Mouse (Mus musculus): Measurements from ENCODE around the gene Sh2d1b2.
"Not testable (repeated sequence)": the region's sequence is repeated elsewhere in the genome, so short reads cannot be mapped to it uniquely, and the experiment has no call there.

Sh2d1b2 gene

DNA sequence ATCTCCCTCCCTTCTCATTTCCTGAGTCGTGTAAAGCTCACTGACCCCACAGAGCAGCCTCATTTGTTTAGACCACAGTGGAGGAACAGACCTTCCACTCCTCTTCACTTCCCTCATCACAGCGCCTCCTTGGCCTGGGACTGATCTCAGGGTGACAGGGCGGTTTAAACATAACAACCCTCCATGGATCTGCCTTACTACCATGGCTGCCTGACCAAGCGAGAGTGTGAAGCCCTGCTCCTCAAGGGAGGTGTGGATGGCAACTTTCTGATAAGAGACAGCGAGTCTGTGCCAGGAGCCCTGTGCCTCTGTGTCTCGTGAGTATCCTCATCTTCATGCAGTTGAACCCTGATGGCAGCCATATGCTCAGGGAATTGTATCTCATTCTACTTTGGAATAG, at the start of gene Sh2d1b2:
Sh2d1b2 (plus strand) TSS at position 62 of the 400 bp plus-strand sequence.
- not testable (repeated sequence) for DNase-seq (ENCODE audit: low read depth)

DNA sequence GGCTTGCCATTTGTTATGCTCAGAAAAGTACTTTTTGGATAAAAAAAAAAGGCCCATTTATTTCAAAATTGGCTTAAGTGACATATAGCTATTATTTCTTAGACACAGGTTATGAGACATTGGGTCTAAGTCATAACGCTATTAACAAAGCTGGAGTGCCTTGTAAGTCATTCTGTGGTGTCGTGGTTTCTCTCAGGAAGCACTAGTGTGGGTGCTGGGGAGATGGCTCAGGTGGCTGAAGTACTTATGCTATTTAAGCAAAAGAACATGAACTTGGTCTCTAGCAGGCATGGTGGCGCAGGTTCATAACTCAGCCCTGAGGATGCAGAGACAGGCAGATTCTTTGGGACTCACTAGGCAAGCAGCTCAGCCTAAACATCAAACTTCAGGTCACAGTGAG, 47.4 kb upstream of the Sh2d1b2 start:
- DNase-seq (ENCODE audit: low read depth): no peak

GRCm38 (mm10) chr1:170186531-170186930, 46.0 kb upstream of the Sh2d1b2 start:
- no peak for DNase-seq (ENCODE audit: low read depth)

GRCm38 (mm10) chr1:170188601-170189000, 43.9 kb upstream of the Sh2d1b2 start:
- DNase-seq (ENCODE audit: low read depth): peak; percentile 93

GRCm38 (mm10) chr1:170190225-170190624, 42.3 kb upstream of the Sh2d1b2 start:
- no peak for DNase-seq (ENCODE audit: low read depth)

DNA sequence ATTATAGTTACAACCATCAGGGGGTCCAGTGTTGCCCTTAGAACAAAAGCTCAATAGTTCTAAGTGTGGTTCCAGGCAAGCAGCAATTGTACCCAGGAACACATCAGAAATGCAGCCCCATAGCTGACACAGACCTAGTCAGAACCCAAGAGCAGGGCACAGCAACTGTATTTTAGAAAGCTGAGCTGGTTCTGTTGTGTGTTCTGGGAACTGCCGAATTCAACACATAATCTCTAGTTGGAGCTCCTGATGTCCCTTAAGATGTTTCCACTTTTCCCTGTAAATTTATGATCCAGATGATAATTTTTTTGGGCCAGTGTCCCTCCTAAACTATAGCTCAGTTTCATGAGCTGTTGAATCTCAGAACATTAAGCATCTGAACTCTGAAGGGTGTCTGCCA, 40.6 kb upstream of the Sh2d1b2 start:
- DNase-seq (ENCODE audit: low read depth): no peak

DNA sequence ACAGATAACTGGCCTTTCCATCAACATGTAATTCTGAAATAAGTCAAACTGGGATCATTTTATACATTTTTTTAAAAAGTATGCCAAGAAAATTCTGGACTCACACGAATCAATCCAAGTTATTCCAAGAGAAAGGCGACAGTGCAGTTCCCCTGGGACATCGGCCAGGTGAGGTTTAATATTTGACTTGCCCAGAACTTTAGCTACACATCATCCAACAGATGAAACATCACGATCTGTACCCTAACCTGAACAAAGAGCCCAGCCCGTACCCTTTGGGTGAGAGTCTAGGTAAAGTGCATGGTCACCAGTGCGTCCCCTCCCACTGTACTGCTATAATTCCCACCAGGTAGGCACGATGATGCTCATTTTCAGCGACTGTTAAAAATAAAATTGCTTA, 36.3 kb upstream of the Sh2d1b2 start:
- DNase-seq (ENCODE audit: low read depth): no peak

DNA sequence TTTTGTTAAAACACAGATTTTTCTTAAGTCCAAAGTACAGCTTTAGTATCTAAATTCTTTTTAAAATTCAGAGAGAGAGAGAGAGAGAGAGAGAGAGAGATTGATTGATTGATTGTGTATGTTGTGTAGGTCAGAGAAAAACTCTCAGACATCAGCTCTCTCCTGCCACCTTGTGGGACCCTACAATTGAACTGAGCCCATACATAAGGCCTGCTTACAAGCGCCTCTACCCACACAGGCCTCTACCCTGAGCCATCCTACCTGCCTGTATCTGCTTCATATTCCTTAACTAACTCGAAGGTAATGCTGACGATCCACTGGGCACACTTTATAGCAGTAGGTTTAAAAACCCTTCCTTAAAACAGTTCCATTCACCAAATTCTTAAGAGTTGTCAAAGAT, 32.2 kb upstream of the Sh2d1b2 start:
- peak; percentile 77 for DNase-seq (ENCODE audit: low read depth)

GRCm38 (mm10) chr1:170206395-170206794, 26.2 kb upstream of the Sh2d1b2 start:
- DNase-seq (ENCODE audit: low read depth): no peak

DNA sequence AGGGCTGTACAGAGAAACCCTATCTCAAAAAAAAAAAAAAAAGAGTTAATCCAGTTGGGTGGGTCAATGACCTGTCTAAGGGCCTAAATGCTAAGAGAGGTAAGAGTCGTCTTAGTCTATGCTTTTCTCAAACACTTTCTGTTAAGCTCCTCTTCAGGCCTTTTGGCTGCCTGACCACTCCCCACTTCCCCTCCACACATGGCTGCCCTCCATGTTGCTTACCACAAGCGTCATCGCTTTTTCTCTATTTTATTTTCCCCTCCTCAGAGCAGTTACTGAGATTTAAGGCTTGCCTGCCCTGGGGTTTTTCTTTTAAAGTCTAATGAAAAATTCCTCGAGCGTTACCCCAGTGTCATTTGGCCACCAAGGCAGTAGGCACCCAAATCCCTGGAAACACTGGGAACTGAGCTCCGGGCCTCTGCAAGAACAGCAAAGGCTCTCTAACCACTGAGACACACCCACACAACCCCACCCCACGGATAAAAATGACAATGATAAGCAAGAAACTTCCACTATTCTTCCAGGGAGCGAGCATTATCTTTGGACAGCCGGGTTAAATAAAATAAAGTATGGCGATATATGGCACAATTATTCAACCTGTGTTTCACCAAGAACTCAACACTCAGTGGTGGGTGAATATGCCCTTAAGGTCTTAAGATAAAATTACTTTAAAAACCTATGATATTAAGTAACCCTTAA, 19.2 kb upstream of the Sh2d1b2 start:
- no peak for DNase-seq (ENCODE audit: low read depth)

DNA sequence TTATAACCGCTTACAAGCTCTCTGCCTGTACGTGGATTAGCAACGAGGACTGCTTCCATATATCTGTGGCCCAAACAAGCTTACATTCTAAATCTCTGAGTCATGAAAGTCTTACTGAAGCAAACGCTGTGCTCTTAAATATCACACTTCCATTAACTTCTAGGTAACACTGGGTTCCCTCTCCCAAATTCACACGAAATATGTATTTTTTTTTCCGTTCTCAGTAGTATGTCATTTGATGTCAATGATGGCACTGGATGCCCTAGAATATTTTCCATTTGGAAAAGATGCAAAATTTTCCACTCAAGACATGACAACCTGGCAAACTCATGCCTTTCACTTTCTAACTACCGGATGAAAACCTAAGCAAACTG, 18.2 kb upstream of the Sh2d1b2 start:
- peak; percentile 40 for DNase-seq (ENCODE audit: low read depth)

DNA sequence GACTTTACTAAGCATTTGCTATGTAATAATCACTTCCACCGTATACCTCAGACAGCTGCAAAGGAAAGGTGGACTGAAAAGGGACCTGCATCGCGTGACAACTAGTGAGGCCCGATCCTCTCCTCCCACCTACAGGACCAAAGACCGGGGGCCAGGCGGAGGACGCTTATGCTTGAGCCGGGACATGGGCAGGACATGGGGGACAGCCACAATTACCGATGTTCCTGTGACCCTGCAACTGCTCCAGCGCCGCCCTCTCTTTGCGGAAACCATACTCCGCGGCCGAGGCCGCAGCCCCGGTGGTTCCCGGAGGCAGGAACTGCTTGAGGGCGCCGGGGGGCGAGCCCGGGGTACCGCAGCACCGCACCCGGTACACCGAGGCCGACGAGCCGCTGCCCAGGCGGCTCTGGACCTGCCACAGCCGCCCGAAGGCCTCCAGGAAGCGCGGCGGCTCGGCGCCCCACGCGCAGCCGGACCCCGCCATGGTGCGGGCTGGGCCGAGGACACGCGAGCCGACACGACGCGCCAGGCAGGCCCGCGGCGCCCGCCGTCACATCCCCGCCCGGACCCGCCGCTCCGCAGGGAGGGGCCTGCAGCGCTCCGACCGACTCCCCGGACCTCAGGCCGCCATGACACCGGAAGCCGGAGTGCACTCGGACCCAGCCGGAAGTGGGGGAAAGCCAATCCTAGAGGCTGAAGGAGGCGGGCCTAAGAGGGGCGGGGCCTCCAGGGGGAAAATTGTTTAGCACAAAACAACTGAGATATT, 17.6 kb upstream of the Sh2d1b2 start, which contains the start of gene Uhmk1:
Uhmk1 (minus strand) TSS at position 641 of the 766 bp plus-strand sequence.
- DNase-seq (ENCODE audit: low read depth): peak; percentile 88

- no peak for DNase-seq (ENCODE audit: low read depth)
Measured at GRCm38 (mm10) chr1:170215590-170215989, 17.0 kb upstream of the Sh2d1b2 start.

DNA sequence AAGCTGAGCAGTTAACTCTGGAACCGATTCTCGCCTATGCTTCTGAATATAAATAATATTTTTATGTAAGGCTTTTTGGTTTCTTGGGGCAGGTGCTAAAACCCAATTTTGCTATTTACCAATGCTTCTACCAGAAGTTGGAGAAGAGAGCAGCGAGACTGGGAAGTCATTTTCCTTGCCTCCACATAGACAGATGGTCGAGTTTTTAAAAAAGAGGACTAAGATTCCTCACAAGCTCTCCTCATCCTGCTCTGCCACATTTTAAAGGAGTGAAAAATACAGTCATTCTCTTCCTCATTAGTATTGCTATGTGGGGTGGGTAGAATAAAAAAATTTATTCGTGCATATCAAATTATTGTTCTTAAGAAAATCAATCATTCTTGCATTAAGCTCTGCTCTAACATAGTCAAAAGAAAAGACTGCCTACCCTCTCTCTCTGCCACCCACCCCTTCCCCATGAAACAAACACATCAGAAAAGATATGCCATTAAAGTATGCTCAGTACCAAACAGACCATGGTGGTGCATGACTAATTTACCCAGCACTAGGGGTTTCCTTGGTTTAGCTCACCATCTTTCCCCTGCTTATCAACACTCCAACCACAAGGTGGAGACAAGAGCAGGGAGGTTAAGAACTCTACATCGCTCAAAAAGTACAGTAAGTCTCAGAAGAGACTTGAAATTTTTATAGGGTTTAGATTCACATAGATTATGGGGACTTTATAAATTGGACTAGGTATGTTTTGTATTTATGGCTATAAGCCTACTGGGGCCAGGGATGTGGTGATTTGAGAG, 14.3 kb upstream of the Sh2d1b2 start:
- peak; percentile 64 for DNase-seq (ENCODE audit: low read depth)

DNA sequence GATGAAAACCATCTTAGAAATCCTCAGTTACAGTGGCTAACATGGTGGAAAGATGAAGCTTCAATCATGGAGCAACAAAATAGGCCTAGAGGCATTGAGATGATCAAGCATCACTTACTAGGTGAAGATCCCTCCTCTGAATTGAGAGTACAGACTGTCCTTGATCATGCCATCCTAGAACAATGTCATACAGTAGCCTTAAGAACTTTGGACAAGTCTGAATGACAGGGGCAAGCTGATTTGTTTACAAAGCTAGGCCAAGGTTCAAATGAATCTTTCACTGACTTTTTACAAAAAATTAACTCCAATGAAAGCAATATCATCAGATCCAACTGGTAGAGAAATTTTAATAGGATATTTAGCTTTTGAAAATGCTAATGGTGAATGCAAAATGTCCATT, 12.2 kb upstream of the Sh2d1b2 start:
- DNase-seq (ENCODE audit: low read depth): no peak

- no peak for DNase-seq (ENCODE audit: low read depth)
Measured at GRCm38 (mm10) chr1:170223276-170223675, 9.3 kb upstream of the Sh2d1b2 start.

- no peak for DNase-seq (ENCODE audit: low read depth)
Measured at GRCm38 (mm10) chr1:170245016-170245415, 12.5 kb downstream of the Sh2d1b2 start.

DNA sequence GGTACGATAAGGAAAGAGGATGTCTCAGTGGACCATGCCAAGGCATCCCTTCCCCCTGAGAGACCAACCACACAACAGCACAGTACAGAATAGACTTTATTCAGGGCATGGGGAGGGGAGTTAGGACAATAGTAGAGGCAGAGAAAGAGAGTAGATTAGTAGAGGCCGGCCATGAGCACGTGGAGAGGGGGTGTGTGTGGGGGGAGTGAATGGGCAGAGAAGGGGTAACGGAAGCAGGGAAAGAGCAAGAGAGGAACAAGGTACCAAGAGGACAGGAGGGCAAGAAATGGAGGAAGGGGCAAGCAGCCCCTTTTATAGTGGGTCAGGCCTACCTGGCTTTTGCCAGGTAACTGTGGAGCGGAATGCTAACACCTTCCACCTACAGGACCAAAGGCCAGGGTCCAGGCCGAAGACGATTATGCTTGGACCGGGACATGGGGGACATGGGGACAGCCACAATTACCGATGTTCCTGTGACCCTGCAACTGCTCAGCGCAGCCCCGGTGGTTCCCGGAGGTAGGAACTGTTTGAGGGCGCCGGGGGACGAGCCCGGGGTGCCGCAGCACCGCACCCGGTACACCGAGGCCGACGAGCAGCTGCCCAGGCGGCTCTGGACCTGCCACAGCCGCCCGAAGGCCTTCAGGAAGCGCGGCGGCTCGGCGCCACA, 22.5 kb downstream of the Sh2d1b2 start:
- DNase-seq (ENCODE audit: low read depth): no peak

DNA sequence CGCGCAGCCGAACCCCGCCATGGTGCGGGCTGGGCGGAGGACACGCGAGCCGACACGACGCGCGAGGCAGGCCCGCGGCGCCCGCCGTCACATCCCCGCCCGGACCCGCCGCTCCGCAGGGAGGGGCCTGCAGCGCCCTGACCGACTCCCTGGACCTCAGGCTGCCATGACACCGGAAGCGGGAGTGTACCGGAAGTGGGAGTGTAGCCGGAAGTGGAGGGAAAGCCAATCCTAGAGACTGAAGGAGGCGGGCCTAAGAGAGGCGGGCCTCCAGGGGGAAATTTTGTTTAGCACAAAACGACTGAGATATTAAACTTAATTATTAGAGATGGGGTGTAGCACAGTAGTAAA, 23.0 kb downstream of the Sh2d1b2 start:
- DNase-seq (ENCODE audit: low read depth): peak; percentile 80

- no peak for DNase-seq (ENCODE audit: low read depth)
Measured at GRCm38 (mm10) chr1:170270281-170270680, 37.7 kb downstream of the Sh2d1b2 start.

GRCm38 (mm10) chr1:170270696-170271095, 38.1 kb downstream of the Sh2d1b2 start:
- no peak for DNase-seq (ENCODE audit: low read depth)

GRCm38 (mm10) chr1:170273252-170273651, 40.7 kb downstream of the Sh2d1b2 start:
- DNase-seq (ENCODE audit: low read depth): no peak

Data from NIH3T3 (cell line).